Mouse (Mus musculus) testis, adult 2 months (tissue): ENCODE data around the gene Xab2. TPM values are rescaled to one million over a fixed set of nuclear protein-coding genes. Genes with fewer than 3 reads are reported as not detected.

Source experiments
- H3K27ac ChIP-seq: fragments of 200-500 bp; 2 replicates; pipeline ENCODE4 v1.5.1; 2012; ENCODE audit warnings: low read depth, low read length; ENCODE audit not compliant: control insufficient read depth, insufficient read depth
- H3K27me3 ChIP-seq: fragments of 200-500 bp; 2 replicates; pipeline ENCODE4 v1.6.1; 2012; ENCODE audit warnings: mild to moderate bottlenecking, low read length, moderate library complexity; ENCODE audit not compliant: control insufficient read depth, insufficient read depth
- H3K36me3 ChIP-seq: fragments of 200-500 bp; 2 replicates; pipeline ENCODE4 v1.6.1; 2012; ENCODE audit warnings: mild to moderate bottlenecking, low read length; ENCODE audit not compliant: control insufficient read depth, insufficient read depth
- H3K4me1 ChIP-seq: fragments of 200-500 bp; 2 replicates; pipeline ENCODE4 v1.6.1; 2012; ENCODE audit warnings: low read length; ENCODE audit not compliant: control insufficient read depth, insufficient read depth
- H3K4me3 ChIP-seq: fragments of 200-500 bp; 2 replicates; pipeline ENCODE4 v1.5.1; 2012; ENCODE audit warnings: low read depth, mild to moderate bottlenecking, low read length, moderate library complexity, mixed read lengths; ENCODE audit not compliant: control insufficient read depth
- CTCF ChIP-seq: fragments of 200-500 bp; IDR thresholded peaks from 2 replicates; pipeline ENCODE4 v1.5.1; 2012; ENCODE audit warnings: low read depth, mild to moderate bottlenecking, inconsistent platforms, low read length, moderate library complexity; ENCODE audit not compliant: control insufficient read depth, insufficient read depth, insufficient replicate concordance
- POLR2A ChIP-seq: fragments of 200-500 bp; IDR thresholded peaks from 2 replicates; pipeline ENCODE4 v1.6.1; 2012; ENCODE audit warnings: low read depth, mild to moderate bottlenecking, inconsistent platforms, low read length, moderate library complexity; ENCODE audit not compliant: control insufficient read depth
- polyA plus RNA-seq: library from polyadenylated mRNA; depleted of rRNA; stranded (reverse); fragments of >200 nt; gene quantifications from 2 replicates; pipeline ENCODE4 v1.2.3, GENCODE M21; 2012

Gene Xab2
- polyA plus RNA-seq, 1 experiment = 65.9 TPM

- no peaks in the 10 kb centered on the region for H3K36me3 ChIP-seq
- H3K27ac ChIP-seq = no peak within 1 kb of the TSS
- H3K4me1 ChIP-seq = peaks cover 4% of the 10 kb centered on the region; the same call in 1 of the 2 replicates
- H3K4me3 ChIP-seq = peak within 1 kb of the TSS; percentile 73
- no peaks in the 10 kb centered on the region for H3K27me3 ChIP-seq
- TF ChIP-seq CTCF (no peak), POLR2A (peak; percentile 64)
Observed at GRCm38 (mm10) chr8:3630647-3631477, 9.7 kb upstream of the Xab2 start, which contains the start of gene Stxbp2. Stxbp2 (plus strand) TSS chr8:3630955.

- Histone ChIP-seq H3K27me3 (no peaks in the 10 kb centered on the region), H3K4me3 (no peak overlapping the region), H3K4me1 (peaks cover 4% of the 10 kb centered on the region; the same call in 1 of the 2 replicates), H3K36me3 (no peaks in the 10 kb centered on the region), H3K27ac (no peak overlapping the region)
- no peak for TF ChIP-seq CTCF
- no peak for TF ChIP-seq POLR2A
Observed at GRCm38 (mm10) chr8:3628014-3628413, 6.9 kb upstream of the Xab2 start.

- no peak overlapping the region for H3K27ac ChIP-seq
- TF ChIP-seq POLR2A = no peak
- no peak for TF ChIP-seq CTCF
- H3K4me3 ChIP-seq = no peak overlapping the region
Observed at GRCm38 (mm10) chr8:3626971-3627370, 5.9 kb upstream of the Xab2 start.

GRCm38 (mm10) chr8:3625445-3625844 is 4.3 kb upstream of the Xab2 start, which contains the start of gene Pcp2:
Pcp2 (minus strand) TSS chr8:3625545.
- TF ChIP-seq POLR2A = no peak
- no peak for TF ChIP-seq CTCF
- peaks cover 4% of the 10 kb centered on the region for H3K4me1 ChIP-seq
- H3K27ac ChIP-seq = no peak within 1 kb of the TSS
- H3K27me3 ChIP-seq = no peaks in the 10 kb centered on the region
- no peaks in the 10 kb centered on the region for H3K36me3 ChIP-seq
- H3K4me3 ChIP-seq = no peak within 1 kb of the TSS

More at GRCm38 (mm10) chr8:3626971-3627370, 5.9 kb upstream of the Xab2 start:
- H3K36me3 ChIP-seq = no peaks in the 10 kb centered on the region
- peaks cover 6% of the 10 kb centered on the region for H3K4me1 ChIP-seq
- no peaks in the 10 kb centered on the region for H3K27me3 ChIP-seq

GRCm38 (mm10) chr8:3622119-3622518 is 1.0 kb upstream of the Xab2 start:
- TF ChIP-seq CTCF = no peak
- no peak for TF ChIP-seq POLR2A
- Histone ChIP-seq H3K36me3 (0 out of 2 replicates have a peak, but pooled peaks cover 2% of the 10 kb centered on the region), H3K4me1 (peaks cover 4% of the 10 kb centered on the region), H3K27ac (no peak overlapping the region), H3K27me3 (no peaks in the 10 kb centered on the region), H3K4me3 (peak overlapping the region; percentile 98)

GRCm38 (mm10) chr8:3609816-3610150 is 11.3 kb downstream of the Xab2 start:
- no peaks in the 10 kb centered on the region for H3K4me1 ChIP-seq
- TF ChIP-seq CTCF (no peak), POLR2A (no peak)
- no peak overlapping the region for H3K4me3 ChIP-seq
- H3K36me3 ChIP-seq = peaks cover 4% of the 10 kb centered on the region
- H3K27ac ChIP-seq = no peak overlapping the region
- no peaks in the 10 kb centered on the region for H3K27me3 ChIP-seq

GRCm38 (mm10) chr8:3609046-3609815 is 11.9 kb downstream of the Xab2 start:
- no peaks in the 10 kb centered on the region for H3K27me3 ChIP-seq
- H3K4me3 ChIP-seq = no peak overlapping the region
- no peaks in the 10 kb centered on the region for H3K4me1 ChIP-seq
- TF ChIP-seq POLR2A = no peak
- no peak for TF ChIP-seq CTCF
- peaks cover 4% of the 10 kb centered on the region for H3K36me3 ChIP-seq
- H3K27ac ChIP-seq = no peak overlapping the region
